Mouse (Mus musculus) midbrain, embryonic 12.5 days (tissue): Measurements from ENCODE around the gene Gdap1l1. TPM values are rescaled to one million over a fixed set of nuclear protein-coding genes. Genes with fewer than 3 reads are reported as not detected.
"Not testable (repeated sequence)": the region's sequence is repeated elsewhere in the genome, so short reads cannot be mapped to it uniquely, and the experiment has no call there.

Source experiments
- ATAC-seq: fragments of 200-750 bp; cut with Nextera tagmentation; 2 replicates; pipeline ENCODE4 v1.8.0; 2017; ENCODE audit warnings: low read depth, moderate TSS enrichment, moderate library complexity; ENCODE audit not compliant: low FRiP score
- H3K27ac ChIP-seq: fragments of 300-500 bp; sonication (generic); replicated peaks from 2 replicates; pipeline ENCODE4 v1.5.1; 2016; ENCODE audit warnings: mild to moderate bottlenecking
- H3K27me3 ChIP-seq: fragments of 300-500 bp; sonication (generic); 2 replicates; pipeline ENCODE4 v1.6.1; 2016; ENCODE audit warnings: mild to moderate bottlenecking
- H3K36me3 ChIP-seq: fragments of 300-500 bp; sonication (generic); 2 replicates; pipeline ENCODE4 v1.6.1; 2016
- H3K4me1 ChIP-seq: fragments of 300-500 bp; sonication (generic); 2 replicates; pipeline ENCODE4 v1.6.1; 2016
- H3K4me2 ChIP-seq: fragments of 300-500 bp; sonication (generic); replicated peaks from 2 replicates; pipeline ENCODE4 v1.6.1; 2016; ENCODE audit warnings: mild to moderate bottlenecking, moderate library complexity
- H3K4me3 ChIP-seq: fragments of 300-500 bp; sonication (generic); 2 replicates; pipeline ENCODE4 v1.5.1; 2016; ENCODE audit warnings: mild to moderate bottlenecking
- H3K9ac ChIP-seq: fragments of 300-500 bp; sonication (generic); replicated peaks from 2 replicates; pipeline ENCODE4 v1.6.1; 2016; ENCODE audit warnings: mild to moderate bottlenecking, moderate library complexity
- H3K9me3 ChIP-seq: fragments of 300-500 bp; sonication (generic); 2 replicates; pipeline ENCODE4 v1.6.1; 2016; ENCODE audit warnings: mild to moderate bottlenecking
- WGBS: fragments of 180-500 bp; shearing (Covaris S2); methylation state at CpG from one replicate; pipeline ENCODE4 v1.1.7; 2016; 5-methylcytosine and 5-hydroxymethylcytosine counted together
- polyA plus RNA-seq: library from polyadenylated mRNA; unstranded; fragments of >200 nt; fragmentation: Nextera tagmentation; extraction: Ambion mirVana; gene quantifications from 2 replicates; pipeline ENCODE4 v1.2.1, GENCODE M21; 2016

The Gdap1l1 gene
- polyA plus RNA-seq, 1 experiment from 2014 or later, result 63.4 TPM

DNA sequence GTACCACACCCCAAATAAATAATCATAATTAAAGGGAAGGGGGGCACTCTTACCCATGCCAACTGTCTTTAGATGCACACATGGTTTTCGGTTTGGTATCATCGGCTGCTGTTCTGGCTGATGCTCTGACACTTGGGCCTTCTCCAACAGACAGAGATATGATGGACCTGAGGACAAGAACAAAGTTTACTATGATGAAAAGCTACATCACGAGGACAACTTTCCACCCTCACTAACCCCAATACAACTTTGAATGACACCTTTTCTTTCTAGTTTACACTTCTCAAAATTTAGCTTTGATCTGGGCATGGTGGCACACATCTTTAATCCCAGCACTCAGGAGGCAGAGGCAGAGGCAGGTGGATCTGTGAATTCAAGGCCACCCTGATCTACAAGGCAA, 26.9 kb upstream of the Gdap1l1 start:
- not testable (repeated sequence) for H3K4me2 ChIP-seq, ATAC-seq, H3K9me3 ChIP-seq, H3K4me3 ChIP-seq, H3K27ac ChIP-seq, H3K27me3 ChIP-seq, H3K4me1 ChIP-seq, H3K9ac ChIP-seq
- peaks cover 63% of the 10 kb centered on the region for H3K36me3 ChIP-seq
- WGBS, result 96% methylated on average over 3 of the region's 3 CpGs

DNA sequence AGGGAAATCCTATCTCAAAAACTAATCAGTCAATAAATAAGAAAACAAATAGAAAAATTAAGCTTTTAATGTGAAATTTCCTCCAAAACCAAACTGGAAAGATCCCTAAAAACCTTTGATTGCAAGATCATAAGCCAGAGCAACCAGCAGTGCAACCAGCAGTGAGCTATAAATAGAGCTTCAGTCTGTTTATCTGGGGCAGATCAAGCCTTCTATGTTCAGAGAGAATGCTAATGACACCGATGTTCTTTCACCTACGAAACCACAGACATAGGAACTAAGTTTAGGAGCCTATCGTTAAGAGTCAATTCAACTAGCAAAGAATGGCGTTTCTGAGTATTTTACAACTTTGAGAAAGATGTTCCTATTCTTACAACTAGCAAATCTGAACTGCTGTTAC, 26.4 kb upstream of the Gdap1l1 start:
- Histone ChIP-seq H3K4me1 (no peaks in the 10 kb centered on the region), H3K9me3 (no peaks in the 10 kb centered on the region), H3K9ac (no peak overlapping the region), H3K4me2 (no peak overlapping the region), H3K27me3 (no peaks in the 10 kb centered on the region), H3K27ac (no peak overlapping the region), H3K36me3 (peaks cover 62% of the 10 kb centered on the region), H3K4me3 (no peak overlapping the region)
- no peak for ATAC-seq
- WGBS, result 96% methylated on average over 4 of the region's 4 CpGs

DNA sequence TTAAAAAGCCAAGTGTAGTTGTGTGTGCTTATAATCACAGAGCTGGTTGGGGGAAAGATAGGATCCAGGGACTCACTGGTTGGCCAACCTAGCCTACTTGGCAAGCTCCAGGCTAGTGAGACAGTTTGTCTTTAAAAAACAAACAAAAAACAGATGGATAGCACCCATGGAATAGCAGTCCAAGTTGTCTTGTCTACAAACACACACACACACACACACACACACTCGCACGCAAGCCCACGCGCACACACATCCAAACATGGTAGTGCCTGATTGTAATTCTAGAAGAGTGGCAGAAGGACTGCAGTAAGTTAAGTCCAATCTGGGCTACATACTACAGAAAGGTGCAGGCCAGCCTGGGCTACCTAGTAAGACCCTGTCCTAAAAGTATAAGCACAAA, 25.9 kb upstream of the Gdap1l1 start:
- H3K36me3 ChIP-seq, result peaks cover 57% of the 10 kb centered on the region
- no peak for ATAC-seq

GRCm38 (mm10) chr2:163412846-163413590, 25.3 kb upstream of the Gdap1l1 start:
- Histone ChIP-seq H3K36me3 (peaks cover 53% of the 10 kb centered on the region), H3K9ac (no peak overlapping the region), H3K4me2 (no peak overlapping the region), H3K4me1 (peaks cover 8% of the 10 kb centered on the region), H3K9me3 (no peaks in the 10 kb centered on the region), H3K27me3 (no peaks in the 10 kb centered on the region), H3K4me3 (no peak overlapping the region), H3K27ac (no peak overlapping the region)
- WGBS, result 95% methylated on average over 9 of the region's 9 CpGs
- no peak for ATAC-seq

More for the DNA sequence above, 25.9 kb upstream of the Gdap1l1 start:
- Histone ChIP-seq H3K9me3 (no peaks in the 10 kb centered on the region), H3K4me3 (no peak overlapping the region), H3K27ac (no peak overlapping the region), H3K4me2 (no peak overlapping the region), H3K27me3 (no peaks in the 10 kb centered on the region), H3K9ac (no peak overlapping the region), H3K4me1 (peaks cover 2% of the 10 kb centered on the region)
- WGBS, result 93% methylated on average over 4 of the region's 4 CpGs

GRCm38 (mm10) chr2:163417026-163417425, 21.2 kb upstream of the Gdap1l1 start:
- Histone ChIP-seq H3K4me3 (no peak overlapping the region), H3K4me1 (peaks cover 27% of the 10 kb centered on the region), H3K9me3 (no peaks in the 10 kb centered on the region), H3K9ac (no peak overlapping the region), H3K36me3 (peaks cover 14% of the 10 kb centered on the region), H3K4me2 (no peak overlapping the region), H3K27ac (no peak overlapping the region), H3K27me3 (no peaks in the 10 kb centered on the region)
- WGBS, result 98% methylated on average over 6 of the region's 6 CpGs
- ATAC-seq, result no peak

GRCm38 (mm10) chr2:163417830-163418229, 20.4 kb upstream of the Gdap1l1 start:
- Histone ChIP-seq H3K27ac (no peak overlapping the region), H3K36me3 (peaks cover 10% of the 10 kb centered on the region), H3K4me2 (peak overlapping the region; percentile 96), H3K4me1 (peaks cover 27% of the 10 kb centered on the region), H3K4me3 (peak overlapping the region; percentile 98), H3K27me3 (no peaks in the 10 kb centered on the region), H3K9me3 (no peaks in the 10 kb centered on the region), H3K9ac (peak overlapping the region; percentile 92; the same call in 1 of the 2 replicates)
- no peak for ATAC-seq

- Histone ChIP-seq H3K27ac (peak overlapping the region; percentile 76), H3K4me1 (peaks cover 27% of the 10 kb centered on the region), H3K9me3 (no peaks in the 10 kb centered on the region), H3K9ac (peak overlapping the region; percentile 92), H3K4me3 (peak overlapping the region; percentile 98), H3K27me3 (no peaks in the 10 kb centered on the region), H3K36me3 (peaks cover 13% of the 10 kb centered on the region), H3K4me2 (peak overlapping the region; percentile 96)
- WGBS, result under 1% methylated on average over 42 of the region's 50 CpGs
- no peak for ATAC-seq
Observed at GRCm38 (mm10) chr2:163418841-163419345, 19.4 kb upstream of the Gdap1l1 start.

DNA sequence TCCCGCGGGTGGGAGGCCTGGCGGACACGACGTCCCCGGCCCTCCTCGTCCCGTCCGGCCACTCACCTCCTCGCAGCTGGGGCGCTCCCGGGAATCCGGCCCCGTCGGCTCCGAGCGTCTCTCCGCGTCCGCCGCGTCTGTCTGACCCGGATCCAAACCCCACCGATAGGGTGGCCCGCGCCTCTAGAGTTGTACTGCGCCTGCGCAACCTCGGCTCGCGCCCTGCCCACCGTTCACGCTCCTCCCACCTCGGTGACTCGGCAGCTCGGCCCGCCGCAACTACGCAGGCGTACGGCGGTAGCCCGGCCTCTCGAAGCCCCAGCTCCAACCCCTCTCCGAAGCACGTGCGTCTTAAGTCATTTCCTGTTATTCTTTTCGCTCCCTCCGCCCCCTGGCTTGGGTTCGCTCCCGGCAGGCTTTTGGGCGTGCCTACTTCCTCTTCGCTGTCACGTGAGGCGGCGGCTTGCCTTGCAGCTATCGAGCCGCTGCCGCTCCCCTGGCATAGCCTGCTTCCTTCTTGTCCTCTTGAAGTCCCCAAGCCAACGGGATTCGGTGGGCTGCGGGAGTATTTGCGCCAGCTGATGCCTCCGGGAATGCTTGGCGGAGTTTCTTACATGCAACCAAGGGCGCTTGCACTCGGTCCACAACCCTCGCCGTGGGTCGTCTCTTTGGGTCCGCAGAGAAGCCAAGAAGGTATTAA, 18.8 kb upstream of the Gdap1l1 start:
- H3K36me3 ChIP-seq, result peaks cover 8% of the 10 kb centered on the region
- H3K4me2 ChIP-seq, result peak overlapping the region; percentile 96
- peak overlapping the region; percentile 98 for H3K4me3 ChIP-seq
- peaks cover 27% of the 10 kb centered on the region for H3K4me1 ChIP-seq
- peak; percentile 99 for ATAC-seq
- WGBS, result under 1% methylated on average over 62 of the region's 71 CpGs
- H3K27me3 ChIP-seq, result no peaks in the 10 kb centered on the region
- H3K27ac ChIP-seq, result peak overlapping the region; percentile 78
- peak overlapping the region; percentile 92 for H3K9ac ChIP-seq
- no peaks in the 10 kb centered on the region for H3K9me3 ChIP-seq

DNA sequence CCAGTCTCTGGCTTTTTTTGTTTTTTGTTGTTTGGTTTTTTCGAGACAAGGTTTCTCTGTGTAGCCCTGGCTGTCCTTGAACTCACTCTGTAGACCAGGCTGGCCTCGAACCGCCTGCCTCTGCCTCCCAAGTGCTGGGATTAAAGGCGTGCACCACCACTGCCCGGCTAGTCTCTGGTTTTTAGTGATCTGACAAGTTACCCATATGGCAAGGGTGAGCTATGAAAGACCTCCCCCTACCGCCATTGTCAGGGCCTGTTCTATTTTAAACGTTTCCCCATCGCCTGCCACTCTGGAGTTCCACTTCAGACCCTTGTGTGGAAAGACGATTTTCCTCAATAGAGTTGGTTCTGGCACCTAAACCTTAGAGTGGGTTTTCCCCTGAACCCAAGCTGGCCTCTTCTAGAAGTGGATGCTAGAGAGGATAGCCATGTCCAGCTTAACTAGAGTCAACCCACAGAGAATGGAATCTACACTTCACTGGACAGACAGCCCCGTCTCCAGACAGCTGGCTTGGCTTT, 17.9 kb upstream of the Gdap1l1 start:
- 36% methylated on average over 10 of the region's 10 CpGs for WGBS
- no peaks in the 10 kb centered on the region for H3K27me3 ChIP-seq
- no peaks in the 10 kb centered on the region for H3K9me3 ChIP-seq
- no peak overlapping the region for H3K27ac ChIP-seq
- peaks cover 27% of the 10 kb centered on the region for H3K4me1 ChIP-seq
- ATAC-seq, result no peak
- H3K4me2 ChIP-seq, result peak overlapping the region; percentile 75
- H3K9ac ChIP-seq, result peak overlapping the region; percentile 80
- H3K36me3 ChIP-seq, result peaks cover 4% of the 10 kb centered on the region; the same call in 1 of the 2 replicates
- H3K4me3 ChIP-seq, result peak overlapping the region; percentile 98

- 86% methylated on average over 9 of the region's 9 CpGs for WGBS
- H3K4me2 ChIP-seq, result no peak overlapping the region
- no peak overlapping the region for H3K4me3 ChIP-seq
- no peaks in the 10 kb centered on the region for H3K27me3 ChIP-seq
- no peak overlapping the region for H3K27ac ChIP-seq
- H3K36me3 ChIP-seq, result peaks cover 4% of the 10 kb centered on the region; the same call in 1 of the 2 replicates
- H3K9ac ChIP-seq, result no peak overlapping the region
- no peak for ATAC-seq
- peaks cover 18% of the 10 kb centered on the region for H3K4me1 ChIP-seq
- no peaks in the 10 kb centered on the region for H3K9me3 ChIP-seq
Observed at GRCm38 (mm10) chr2:163422895-163423660, 15.2 kb upstream of the Gdap1l1 start.

DNA sequence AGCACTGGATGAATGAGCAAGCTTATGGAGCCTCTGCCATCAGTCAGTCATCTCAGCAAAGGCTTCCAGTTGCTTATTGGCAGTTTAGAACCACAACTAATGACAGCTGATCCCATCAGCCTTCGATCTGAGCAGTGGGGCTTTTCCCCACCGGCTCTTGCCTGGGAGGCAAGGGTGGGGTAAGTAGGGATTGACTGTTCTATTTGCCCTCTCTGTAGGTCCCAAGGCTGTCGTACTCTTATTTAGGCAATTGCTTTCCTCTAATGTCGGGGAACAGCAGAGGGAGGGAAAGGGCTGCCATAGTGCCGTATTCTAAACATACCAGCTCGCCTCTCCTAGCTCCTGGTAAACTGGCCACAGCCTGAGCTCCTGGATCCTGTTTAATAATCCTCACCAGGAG, 13.7 kb upstream of the Gdap1l1 start, which contains the start of gene Oser1:
Gene Oser1, minus strand, starts transcription at position 101 of the 400 bp plus-strand sequence.
- H3K9me3 ChIP-seq, result no peaks in the 10 kb centered on the region
- peaks cover 12% of the 10 kb centered on the region for H3K4me1 ChIP-seq
- H3K36me3 ChIP-seq, result peaks cover 4% of the 10 kb centered on the region; the same call in 1 of the 2 replicates
- ATAC-seq, result no peak
- WGBS, result 78% methylated on average over 6 of the region's 6 CpGs
- H3K27me3 ChIP-seq, result no peaks in the 10 kb centered on the region
- H3K9ac ChIP-seq, result no peak within 1 kb of the TSS
- no peak within 1 kb of the TSS for H3K27ac ChIP-seq
- H3K4me2 ChIP-seq, result no peak within 1 kb of the TSS
- H3K4me3 ChIP-seq, result no peak within 1 kb of the TSS
